17 mouse cellular contexts compared by ENCODE assay signal in the genomic region with DNA sequence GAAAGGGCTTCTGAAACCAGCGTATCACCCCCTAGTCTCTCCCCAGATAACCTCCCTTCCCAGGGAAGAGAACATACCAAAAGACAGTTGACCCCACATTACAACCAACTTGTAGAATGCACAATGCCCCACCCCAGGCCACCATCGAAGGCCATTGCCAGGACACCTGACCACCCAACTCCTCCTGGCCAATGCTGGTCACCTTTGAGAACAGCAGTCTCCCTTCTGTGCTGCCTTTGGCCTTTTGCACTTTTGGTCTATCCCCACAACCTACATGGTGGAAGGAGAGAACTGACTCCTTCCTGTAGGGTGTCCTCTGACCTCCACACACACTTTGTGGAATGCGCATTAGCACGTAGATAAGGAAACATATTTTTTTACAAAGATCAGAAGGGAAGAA.
"Had no signal": no experiment of that assay in that cellular context is flagged by ENCODE, and none has a peak within 500 bp of the region (broad histone marks: within the 10 kb centered on the region; RNA-seq: fewer than 3 reads in every experiment).

No protein-coding gene starts in this region.

- H3K27me3 ChIP-seq: liver, embryonic 15.5 days; lung, embryonic 15.5 days; megakaryocyte, embryonic 14.5 days; midbrain, embryonic 12.5 days; midbrain, embryonic 15.5 days; stomach, embryonic 15.5 days had no signal

- H3K9me3 ChIP-seq: liver, embryonic 15.5 days; lung, embryonic 15.5 days; megakaryocyte, embryonic 14.5 days; midbrain, embryonic 12.5 days; midbrain, embryonic 15.5 days; stomach, embryonic 15.5 days had no signal

- H3K27ac ChIP-seq: liver, embryonic 15.5 days; lung, embryonic 15.5 days; macrophage; midbrain, embryonic 12.5 days; midbrain, embryonic 15.5 days; stomach, embryonic 15.5 days; stomach, postnatal 0 days had no signal

- H3K4me1 ChIP-seq: liver, embryonic 15.5 days; lung, embryonic 15.5 days; midbrain, embryonic 12.5 days; midbrain, embryonic 15.5 days; stomach, embryonic 15.5 days had no signal

- DNase-seq: liver, postnatal 0 days; lung, adult 2 months; lung, postnatal 14 days; lung, postnatal 36 days; right cerebral cortex, postnatal 14 days; thymus, adult 2 months; thymus, postnatal 25 days; thymus, postnatal 4 days had no signal

- ATAC-seq: liver, postnatal 0 days; lung, postnatal 0 days; midbrain, embryonic 15.5 days had no signal

- H3K9ac ChIP-seq: liver, embryonic 15.5 days; liver, postnatal 0 days; lung, embryonic 15.5 days; midbrain, embryonic 12.5 days; midbrain, embryonic 15.5 days; stomach, embryonic 15.5 days had no signal

- H3K4me2 ChIP-seq: liver, embryonic 15.5 days; lung, embryonic 15.5 days; midbrain, embryonic 12.5 days; midbrain, embryonic 15.5 days; stomach, embryonic 15.5 days had no signal

- H3K4me3 ChIP-seq: liver, embryonic 15.5 days; lung, embryonic 15.5 days; megakaryocyte, embryonic 14.5 days; midbrain, embryonic 12.5 days; midbrain, embryonic 15.5 days; stomach, embryonic 15.5 days had no signal
